Mouse (Mus musculus) embryo, embryonic 11.5 days (tissue): ENCODE measurements around the gene Pax8.

Experiments
- DNase-seq: peaks from one replicate; pipeline ENCODE4 v3.0.0-alpha.2; 2012; ENCODE audit warnings: low read depth, low spot score

Pax8 gene

DNA sequence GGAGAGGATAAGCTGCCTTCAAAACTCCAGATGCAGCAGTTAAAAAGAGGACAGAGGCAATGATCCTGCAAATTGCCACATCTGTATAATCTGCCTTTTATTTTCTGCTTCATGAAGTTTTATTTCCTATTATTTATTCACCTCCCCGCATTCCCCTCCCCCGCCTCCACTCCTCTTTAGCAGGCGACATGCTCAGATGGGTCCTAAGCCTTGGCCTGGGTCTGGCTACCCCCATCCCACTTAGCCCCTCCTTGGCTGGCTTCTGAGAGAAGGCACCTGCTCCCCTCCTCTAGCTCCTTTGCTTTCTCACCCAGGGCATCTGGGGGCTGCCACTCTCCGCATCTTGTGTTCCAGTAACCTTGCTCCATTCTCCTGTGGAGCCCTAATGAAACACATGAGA lies 61.7 kb downstream of the Pax8 start:
- no peak for DNase-seq

DNA sequence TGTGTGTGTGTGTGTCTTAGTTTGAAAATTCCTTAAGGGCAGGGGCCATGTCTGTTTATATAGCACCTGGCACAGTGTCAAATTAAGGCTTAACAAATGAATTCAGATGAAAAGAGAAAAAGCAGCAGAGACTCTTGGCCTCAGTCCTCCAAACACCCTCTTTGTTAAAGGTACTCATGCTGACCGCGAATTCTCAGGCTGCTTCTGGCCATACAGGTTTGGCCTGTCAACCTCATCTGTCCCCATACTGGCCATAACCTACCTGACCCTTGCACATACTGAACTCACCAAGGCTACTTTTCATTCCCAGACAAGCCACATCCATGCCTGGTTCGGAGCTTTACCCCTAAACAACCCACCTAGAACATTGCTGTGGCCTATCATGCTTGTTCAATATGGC lies 62.2 kb downstream of the Pax8 start:
- DNase-seq: no peak

DNA sequence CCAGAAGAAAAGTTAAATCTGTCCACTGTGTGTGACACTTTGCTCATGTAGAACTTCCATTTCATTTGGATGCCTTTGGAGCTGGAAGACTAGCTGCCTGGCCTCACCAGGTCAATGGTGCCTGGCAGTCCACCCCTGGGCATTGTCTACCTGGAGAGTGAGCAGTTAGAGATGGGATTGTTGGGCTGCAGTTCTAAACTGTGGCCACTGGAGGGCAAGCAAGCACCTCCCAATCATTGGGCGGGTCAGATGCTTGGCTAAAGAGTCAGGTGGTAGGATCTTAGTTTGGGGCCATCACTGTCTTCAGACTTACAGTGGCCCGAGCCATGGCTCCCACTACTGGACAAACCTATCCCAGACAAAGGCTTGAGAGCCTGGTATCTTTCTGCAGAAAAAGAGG lies 66.2 kb downstream of the Pax8 start:
- DNase-seq: peak; percentile 45

DNA sequence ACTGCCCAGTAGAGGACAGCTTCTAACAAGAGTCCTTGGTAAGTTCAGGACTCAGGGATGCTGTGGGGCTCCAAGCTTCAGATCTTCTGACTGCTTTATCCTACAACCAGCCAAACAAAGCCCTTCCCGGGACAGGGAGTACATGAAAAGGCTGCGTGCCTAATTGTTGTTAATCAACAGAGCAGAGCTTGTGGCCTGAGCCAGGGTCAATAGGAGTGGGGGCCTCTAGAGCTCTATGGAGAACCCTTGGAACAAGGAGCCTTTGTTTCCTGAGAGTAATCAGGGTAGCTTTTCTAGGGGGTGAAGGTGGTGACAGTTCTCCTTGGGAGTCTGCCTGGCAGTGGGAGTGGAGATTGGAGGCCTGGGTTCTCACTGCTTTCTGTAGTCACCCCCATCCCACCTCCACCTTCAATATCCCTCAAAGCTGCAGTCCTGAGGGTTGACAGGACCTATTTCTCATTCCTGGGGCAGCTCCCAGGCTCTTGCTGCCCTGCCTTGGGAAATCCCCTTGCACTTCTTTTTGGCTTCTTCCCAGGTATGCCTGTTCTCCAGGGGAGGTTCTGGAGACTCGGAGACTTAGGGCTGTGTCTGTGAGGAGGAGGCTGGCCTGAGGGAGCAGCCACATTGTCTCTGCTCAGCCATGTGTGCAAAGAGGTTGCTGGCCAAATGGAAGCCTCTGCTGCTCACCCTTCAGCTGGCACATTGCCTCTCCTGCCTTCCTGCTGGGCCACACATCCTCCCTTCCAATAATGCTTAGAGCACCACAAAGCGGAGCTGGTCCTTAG lies 67.5 kb downstream of the Pax8 start:
- DNase-seq: no peak

DNA sequence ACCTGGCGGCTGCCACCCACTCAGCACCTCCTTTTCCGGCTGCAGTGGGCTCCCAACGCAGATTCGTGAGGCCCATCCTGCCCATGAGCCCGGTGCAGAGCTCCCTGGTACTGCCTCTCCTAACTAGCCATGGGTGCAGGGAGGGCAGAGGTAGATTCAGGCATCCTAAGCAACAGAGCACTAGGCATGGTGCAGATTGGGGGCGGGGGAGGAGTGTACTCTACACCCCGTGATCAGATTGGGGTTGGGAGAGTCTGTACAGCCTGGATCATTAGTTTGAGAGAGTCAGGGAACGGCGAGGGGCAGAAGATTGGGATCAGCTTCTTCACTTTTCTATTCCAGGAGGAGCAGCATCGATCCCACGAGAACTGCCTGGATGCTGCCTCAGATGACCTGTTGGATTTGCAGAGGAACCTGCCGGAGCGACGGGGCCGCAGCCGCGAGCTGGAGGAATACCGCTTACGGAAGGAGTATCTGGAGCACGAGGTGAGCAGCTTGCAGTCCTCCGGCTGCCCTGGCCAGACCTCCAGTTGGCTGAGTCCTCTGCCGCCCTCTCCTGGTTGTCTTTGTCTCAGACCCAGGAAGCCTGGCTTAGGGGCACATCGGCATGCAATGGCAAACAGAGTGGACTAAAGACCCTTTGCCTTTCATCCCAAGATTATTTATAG lies 69.9 kb downstream of the Pax8 start:
- DNase-seq: peak; percentile 68

- DNase-seq: no peak
Measured at GRCm38 (mm10) chr2:24400711-24401110, 74.7 kb downstream of the Pax8 start.

DNA sequence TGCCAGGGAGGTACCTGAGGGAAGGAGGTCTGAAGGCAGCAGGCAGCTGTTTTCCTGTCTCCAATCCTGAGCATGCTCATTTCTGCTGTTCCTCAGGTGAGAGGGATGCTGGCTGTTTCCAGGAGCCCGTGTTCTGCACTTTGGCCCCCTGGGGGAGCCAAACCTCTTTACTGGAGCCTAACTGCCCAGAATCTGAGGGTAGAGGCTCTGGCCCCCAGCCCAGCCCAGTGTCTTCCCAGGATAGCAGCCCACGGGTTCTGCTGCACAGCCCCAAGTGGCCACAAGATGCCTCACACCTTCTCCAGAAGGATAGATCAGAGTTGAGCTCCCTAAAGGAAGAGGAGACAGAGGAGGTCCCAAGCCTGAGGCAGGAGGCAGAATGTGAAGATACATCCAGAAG lies 78.3 kb downstream of the Pax8 start:
- no peak for DNase-seq

GRCm38 (mm10) chr2:24393251-24393650 lies 82.1 kb downstream of the Pax8 start:
- DNase-seq: no peak

DNA sequence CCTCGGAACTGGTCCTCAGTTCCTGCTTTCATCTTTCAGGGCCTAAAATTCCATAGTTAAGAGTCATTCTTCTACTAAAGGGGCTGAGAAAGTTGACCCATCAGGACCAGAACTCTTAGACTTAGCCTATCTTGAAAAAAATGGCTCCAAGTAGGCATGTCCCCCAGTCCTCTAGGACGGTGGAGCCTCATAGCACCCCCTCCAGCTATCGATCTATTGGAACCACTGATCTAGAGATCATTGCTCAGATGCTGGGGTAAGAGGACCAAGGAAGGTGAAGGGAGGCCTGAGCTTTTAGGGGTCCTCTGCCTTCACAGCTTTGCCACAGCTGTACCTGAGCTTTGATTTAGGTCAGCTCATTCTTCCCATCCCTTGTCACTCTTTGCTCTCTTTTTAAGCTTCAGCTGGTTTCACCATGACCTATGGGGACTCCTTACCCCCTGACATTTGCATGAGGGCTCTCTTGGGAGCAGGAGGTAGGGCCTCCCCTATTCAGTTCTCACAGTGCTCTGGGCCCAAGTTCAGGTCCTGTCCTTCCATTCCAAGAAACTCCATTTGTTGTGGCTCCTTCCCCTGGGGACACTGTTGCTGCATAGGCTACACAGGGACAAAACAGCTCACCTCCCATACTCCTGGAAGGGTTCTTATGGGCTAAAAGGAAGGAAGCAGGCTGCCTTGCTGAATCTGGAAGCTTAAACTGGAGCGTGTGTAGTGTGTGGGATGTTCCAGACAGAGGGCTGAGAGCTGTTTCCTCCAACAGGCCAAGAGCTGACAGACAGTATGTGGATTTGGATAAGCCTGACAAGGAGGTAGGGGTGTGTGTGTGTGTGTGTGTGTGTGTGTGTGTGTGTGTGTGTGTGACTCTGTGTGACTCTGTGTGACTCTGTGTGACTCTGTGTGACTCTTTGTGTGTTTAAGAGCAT lies 87.8 kb downstream of the Pax8 start:
- no peak for DNase-seq

DNA sequence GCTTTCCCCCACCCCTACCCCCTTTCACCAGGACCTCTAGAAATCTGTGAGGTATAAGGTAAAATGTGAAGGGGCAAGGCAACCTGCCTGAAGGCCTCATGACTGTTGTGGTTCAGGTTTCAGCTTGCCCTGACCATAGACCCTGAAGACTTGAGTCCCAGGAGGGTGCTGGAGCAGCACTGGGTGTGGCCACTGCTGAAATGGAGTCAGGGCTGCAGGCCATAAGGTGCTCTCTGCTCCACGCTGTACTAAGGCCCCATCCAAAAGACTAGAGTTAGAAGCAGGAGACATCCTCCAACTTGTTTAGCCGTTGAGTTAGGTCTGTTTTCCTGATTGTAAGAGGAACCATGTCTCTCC lies 88.5 kb downstream of the Pax8 start:
- DNase-seq: no peak

GRCm38 (mm10) chr2:24386158-24386963 lies 89.0 kb downstream of the Pax8 start:
- no peak for DNase-seq

DNA sequence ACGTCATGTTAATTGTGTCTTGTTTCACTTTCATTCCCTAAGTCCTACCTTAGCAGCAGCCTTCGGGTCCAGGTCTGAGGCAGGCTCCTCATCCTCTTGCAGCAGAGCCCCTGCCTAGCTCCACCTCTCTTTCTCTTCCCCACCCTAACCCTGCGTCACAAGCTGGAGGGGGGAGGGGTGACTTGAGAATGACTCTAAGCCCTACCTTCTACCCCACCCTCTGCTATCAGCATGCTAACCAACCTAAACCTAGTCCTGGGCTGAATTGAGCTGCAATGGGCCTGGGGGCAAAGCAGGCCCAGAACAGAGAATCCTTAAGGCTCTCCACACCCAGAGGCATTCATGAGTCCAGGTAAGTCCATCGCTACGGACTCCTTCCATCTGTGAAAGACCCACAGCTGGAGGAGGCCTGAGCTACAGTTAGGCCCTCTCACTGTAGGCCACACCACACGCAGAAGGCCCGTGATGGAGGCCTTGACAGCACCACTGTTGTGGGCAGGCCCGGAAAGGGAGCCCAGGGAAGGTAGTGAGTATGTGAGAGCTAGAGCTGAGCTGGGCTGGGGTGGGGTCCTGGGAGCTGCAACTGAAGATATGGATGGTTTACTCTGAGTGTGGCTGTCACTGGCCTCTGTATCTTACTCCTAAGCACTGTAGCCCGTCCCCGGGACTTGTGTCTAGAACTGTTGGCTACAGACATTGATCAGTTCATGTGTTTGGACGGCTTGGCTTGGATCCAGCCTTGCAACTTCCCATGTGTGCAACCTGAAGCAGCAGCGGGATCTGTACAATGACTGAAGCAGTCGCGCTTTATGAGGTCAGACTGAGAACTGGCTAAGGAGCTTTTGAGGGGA lies 90.1 kb downstream of the Pax8 start:
- no peak for DNase-seq

DNA sequence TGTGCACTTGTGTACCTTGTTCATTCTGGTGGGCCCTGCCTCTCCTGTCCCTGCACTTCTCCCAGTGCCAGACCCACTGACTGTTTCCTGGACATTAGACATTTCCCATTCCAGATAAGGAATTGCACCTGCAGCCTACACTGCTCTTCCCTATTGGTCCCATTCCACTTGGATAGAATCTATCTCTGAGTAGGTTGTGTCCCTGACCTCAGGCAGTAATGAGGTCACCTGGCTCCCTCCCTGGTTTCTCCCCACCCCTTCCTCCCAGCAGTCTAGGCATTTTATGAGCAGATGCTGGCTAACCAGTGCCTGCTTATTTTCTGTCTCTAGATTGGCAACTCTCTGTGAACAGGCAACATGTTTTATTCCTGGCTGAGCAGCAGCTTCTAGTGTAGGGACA lies 91.0 kb downstream of the Pax8 start:
- DNase-seq: no peak

GRCm38 (mm10) chr2:24383636-24384035 lies 91.8 kb downstream of the Pax8 start:
- DNase-seq: no peak

GRCm38 (mm10) chr2:24382456-24383230 lies 92.8 kb downstream of the Pax8 start:
- DNase-seq: no peak

DNA sequence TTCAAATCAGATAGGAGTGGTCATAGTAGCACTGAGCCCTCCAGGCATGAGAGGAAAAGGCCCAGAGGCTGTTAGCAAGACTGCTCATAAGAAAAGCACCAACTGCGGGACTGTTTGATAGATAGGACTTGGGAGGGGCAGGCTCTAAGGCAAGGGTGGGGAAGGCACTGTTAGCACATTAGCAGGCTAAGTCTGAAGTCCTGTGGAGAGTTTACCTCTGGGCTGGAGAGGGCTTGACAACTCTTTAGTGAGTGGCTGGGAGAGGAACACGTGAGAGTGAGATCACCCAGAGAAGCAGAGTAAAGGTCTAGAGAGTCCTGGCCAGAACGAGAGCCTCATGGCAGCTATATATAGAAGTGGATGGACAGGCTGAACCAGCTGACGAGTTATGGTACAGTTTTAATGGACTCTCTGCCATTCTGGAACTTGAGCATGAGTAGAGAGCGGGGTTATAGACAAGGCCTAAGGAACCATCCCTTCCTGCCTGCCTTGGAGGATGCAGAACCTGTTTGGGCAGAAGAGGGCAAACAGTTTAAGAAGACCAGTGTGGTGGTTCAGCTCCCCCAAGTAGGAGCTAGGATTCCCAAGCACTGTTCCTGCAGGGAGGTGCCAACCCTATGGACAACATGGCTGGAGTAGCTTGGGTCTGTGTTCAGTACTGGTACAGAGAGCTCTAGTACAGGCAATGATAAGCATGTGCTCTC lies 96.5 kb downstream of the Pax8 start:
- DNase-seq: no peak
